Mouse (Mus musculus): ENCODE data around the gene Rce1. TPM values are rescaled to one million over a fixed set of nuclear protein-coding genes. Genes with fewer than 3 reads are reported as not detected.

Gene Rce1
- polyA plus RNA-seq (2015; fragmentation: Nextera tagmentation; extraction: Ambion mirVana), result 61.5 and 68.8 TPM in 2 replicates

GRCm38 (mm10) chr19:4625179-4625828, at the start of gene Rce1:
Gene Rce1 (minus strand): TSS chr19:4625641.
- Histone ChIP-seq H3K4me3 (replicated peaks) (peak within 1 kb of the TSS; percentile 87), H3K4me1 (replicated peaks) (peaks cover 14% of the 10 kb centered on the region), H3K27me3 (replicated peaks) (no peaks in the 10 kb centered on the region), H3K4me2 (replicated peaks) (peak within 1 kb of the TSS; percentile 90), H3K9me3 (no peaks in the 10 kb centered on the region), H3K36me3 (peaks cover 30% of the 10 kb centered on the region), H3K27ac (peak within 1 kb of the TSS; percentile 93), H3K9ac (peak within 1 kb of the TSS; percentile 81)
- under 1% methylated on average over 64 of the region's 64 CpGs for WGBS
- ATAC-seq, result peak; percentile 94

GRCm38 (mm10) chr19:4672401-4672800, 47.0 kb upstream of the Rce1 start:
- H3K27me3 ChIP-seq (replicated peaks), result no peaks in the 10 kb centered on the region
- 49% methylated on average over 6 of the region's 6 CpGs for WGBS
- no peak overlapping the region for H3K27ac ChIP-seq
- H3K4me3 ChIP-seq (replicated peaks), result no peak overlapping the region
- H3K4me1 ChIP-seq (replicated peaks), result no peaks in the 10 kb centered on the region
- no peak overlapping the region for H3K4me2 ChIP-seq (replicated peaks)
- H3K9me3 ChIP-seq, result no peaks in the 10 kb centered on the region
- ATAC-seq, result no peak
- no peak overlapping the region for H3K9ac ChIP-seq
- no peaks in the 10 kb centered on the region for H3K36me3 ChIP-seq

GRCm38 (mm10) chr19:4670776-4671175, 45.3 kb upstream of the Rce1 start:
- no peak overlapping the region for H3K4me2 ChIP-seq (replicated peaks)
- no peaks in the 10 kb centered on the region for H3K4me1 ChIP-seq (replicated peaks)
- no peaks in the 10 kb centered on the region for H3K27me3 ChIP-seq (replicated peaks)
- H3K27ac ChIP-seq, result no peak overlapping the region
- H3K9me3 ChIP-seq, result no peaks in the 10 kb centered on the region
- 32% methylated on average over 4 of the region's 4 CpGs for WGBS
- no peaks in the 10 kb centered on the region for H3K36me3 ChIP-seq
- ATAC-seq, result peak; percentile 88
- no peak overlapping the region for H3K4me3 ChIP-seq (replicated peaks)
- no peak overlapping the region for H3K9ac ChIP-seq

GRCm38 (mm10) chr19:4666815-4667214, 41.4 kb upstream of the Rce1 start:
- Histone ChIP-seq H3K27me3 (replicated peaks) (no peaks in the 10 kb centered on the region), H3K4me3 (replicated peaks) (no peak overlapping the region), H3K9ac (no peak overlapping the region), H3K9me3 (no peaks in the 10 kb centered on the region), H3K27ac (no peak overlapping the region), H3K4me2 (replicated peaks) (no peak overlapping the region), H3K36me3 (no peaks in the 10 kb centered on the region), H3K4me1 (replicated peaks) (no peaks in the 10 kb centered on the region)
- no peak for ATAC-seq

GRCm38 (mm10) chr19:4658156-4658555, 32.7 kb upstream of the Rce1 start:
- H3K4me2 ChIP-seq (replicated peaks), result no peak overlapping the region
- ATAC-seq, result no peak

GRCm38 (mm10) chr19:4646917-4647492, 21.6 kb upstream of the Rce1 start:
- Histone ChIP-seq H3K27ac (no peak overlapping the region), H3K4me1 (replicated peaks) (no peaks in the 10 kb centered on the region), H3K9me3 (no peaks in the 10 kb centered on the region), H3K27me3 (replicated peaks) (no peaks in the 10 kb centered on the region), H3K4me2 (replicated peaks) (no peak overlapping the region), H3K4me3 (replicated peaks) (no peak overlapping the region), H3K9ac (no peak overlapping the region), H3K36me3 (no peaks in the 10 kb centered on the region)
- ATAC-seq, result no peak
- 69% methylated on average over 11 of the region's 11 CpGs for WGBS

More at GRCm38 (mm10) chr19:4658156-4658555, 32.7 kb upstream of the Rce1 start:
- H3K27me3 ChIP-seq (replicated peaks), result no peaks in the 10 kb centered on the region
- H3K36me3 ChIP-seq, result no peaks in the 10 kb centered on the region
- no peak overlapping the region for H3K9ac ChIP-seq
- H3K9me3 ChIP-seq, result no peaks in the 10 kb centered on the region
- no peak overlapping the region for H3K4me3 ChIP-seq (replicated peaks)
- H3K4me1 ChIP-seq (replicated peaks), result no peaks in the 10 kb centered on the region
- H3K27ac ChIP-seq, result no peak overlapping the region
- 92% methylated on average over 5 of the region's 5 CpGs for WGBS

- Histone ChIP-seq H3K9me3 (no peaks in the 10 kb centered on the region), H3K27ac (no peak overlapping the region), H3K4me3 (replicated peaks) (no peak overlapping the region), H3K4me2 (replicated peaks) (no peak overlapping the region), H3K4me1 (replicated peaks) (no peaks in the 10 kb centered on the region), H3K27me3 (replicated peaks) (no peaks in the 10 kb centered on the region; the same call in 1 of the 2 replicates), H3K36me3 (no peaks in the 10 kb centered on the region), H3K9ac (no peak overlapping the region)
- ATAC-seq, result no peak
- 42% methylated on average over 10 of the region's 10 CpGs for WGBS
Observed at GRCm38 (mm10) chr19:4644271-4644670, 18.8 kb upstream of the Rce1 start.

- H3K27ac ChIP-seq, result no peak overlapping the region
- no peaks in the 10 kb centered on the region for H3K9me3 ChIP-seq
- no peak overlapping the region for H3K4me3 ChIP-seq (replicated peaks)
- H3K36me3 ChIP-seq, result no peaks in the 10 kb centered on the region
- no peak overlapping the region for H3K9ac ChIP-seq
- no peak for ATAC-seq
- no peaks in the 10 kb centered on the region for H3K4me1 ChIP-seq (replicated peaks)
- no peak overlapping the region for H3K4me2 ChIP-seq (replicated peaks)
- peaks cover 3% of the 10 kb centered on the region; the same call in 1 of the 2 replicates for H3K27me3 ChIP-seq (replicated peaks)
- 68% methylated on average over 4 of the region's 4 CpGs for WGBS
Observed at GRCm38 (mm10) chr19:4635986-4636385, 10.5 kb upstream of the Rce1 start.

GRCm38 (mm10) chr19:4628819-4629218, 3.4 kb upstream of the Rce1 start:
- Histone ChIP-seq H3K4me1 (replicated peaks) (peaks cover 14% of the 10 kb centered on the region), H3K4me2 (replicated peaks) (no peak overlapping the region), H3K27me3 (replicated peaks) (no peaks in the 10 kb centered on the region), H3K9ac (no peak overlapping the region), H3K4me3 (replicated peaks) (no peak overlapping the region), H3K9me3 (no peaks in the 10 kb centered on the region), H3K27ac (no peak overlapping the region), H3K36me3 (peaks cover 2% of the 10 kb centered on the region; the same call in 1 of the 2 replicates)
- WGBS, result 0% methylated on average over 1 of the region's 1 CpGs
- ATAC-seq, result no peak

- no peaks in the 10 kb centered on the region for H3K9me3 ChIP-seq
- peak; percentile 71 for ATAC-seq
- peak overlapping the region; percentile 81 for H3K9ac ChIP-seq
- no peaks in the 10 kb centered on the region for H3K27me3 ChIP-seq (replicated peaks)
- WGBS, result 1% methylated on average over 35 of the region's 35 CpGs
- peak overlapping the region; percentile 90 for H3K4me2 ChIP-seq (replicated peaks)
- peak overlapping the region; percentile 93 for H3K27ac ChIP-seq
- H3K4me3 ChIP-seq (replicated peaks), result peak overlapping the region; percentile 87
- H3K36me3 ChIP-seq, result peaks cover 27% of the 10 kb centered on the region
- H3K4me1 ChIP-seq (replicated peaks), result peaks cover 14% of the 10 kb centered on the region
Observed at GRCm38 (mm10) chr19:4625829-4626535, 541 bp upstream of the Rce1 start.

- peaks cover 30% of the 10 kb centered on the region for H3K36me3 ChIP-seq
- ATAC-seq, result no peak
Observed at GRCm38 (mm10) chr19:4624406-4625178, 849 bp downstream of the Rce1 start.

GRCm38 (mm10) chr19:4624006-4624405, 1.4 kb downstream of the Rce1 start:
- no peak overlapping the region; the same call in 1 of the 2 replicates for H3K9ac ChIP-seq
- H3K4me1 ChIP-seq (replicated peaks), result peaks cover 14% of the 10 kb centered on the region
- H3K27me3 ChIP-seq (replicated peaks), result no peaks in the 10 kb centered on the region
- ATAC-seq, result no peak
- H3K4me2 ChIP-seq (replicated peaks), result no peak overlapping the region
- WGBS, result 94% methylated on average over 12 of the region's 12 CpGs
- no peak overlapping the region for H3K27ac ChIP-seq
- no peaks in the 10 kb centered on the region for H3K9me3 ChIP-seq
- no peak overlapping the region; the same call in 1 of the 2 replicates for H3K4me3 ChIP-seq (replicated peaks)
- peaks cover 30% of the 10 kb centered on the region for H3K36me3 ChIP-seq

More at GRCm38 (mm10) chr19:4624406-4625178, 849 bp downstream of the Rce1 start:
- Histone ChIP-seq H3K27ac (peak overlapping the region; percentile 93), H3K4me1 (replicated peaks) (peaks cover 14% of the 10 kb centered on the region), H3K4me3 (replicated peaks) (peak overlapping the region; percentile 87), H3K9me3 (no peaks in the 10 kb centered on the region), H3K4me2 (replicated peaks) (peak overlapping the region; percentile 90), H3K27me3 (replicated peaks) (no peaks in the 10 kb centered on the region), H3K9ac (peak overlapping the region; percentile 81)
- WGBS, result 26% methylated on average over 4 of the region's 4 CpGs
